Mouse (Mus musculus): Measurements from ENCODE around the gene Rwdd1. TPM values are rescaled to one million over a fixed set of nuclear protein-coding genes. Genes with fewer than 3 reads are reported as not detected.

Gene Rwdd1
- polyA plus RNA-seq, 2 experiments = 30.7 to 47.6 TPM

DNA sequence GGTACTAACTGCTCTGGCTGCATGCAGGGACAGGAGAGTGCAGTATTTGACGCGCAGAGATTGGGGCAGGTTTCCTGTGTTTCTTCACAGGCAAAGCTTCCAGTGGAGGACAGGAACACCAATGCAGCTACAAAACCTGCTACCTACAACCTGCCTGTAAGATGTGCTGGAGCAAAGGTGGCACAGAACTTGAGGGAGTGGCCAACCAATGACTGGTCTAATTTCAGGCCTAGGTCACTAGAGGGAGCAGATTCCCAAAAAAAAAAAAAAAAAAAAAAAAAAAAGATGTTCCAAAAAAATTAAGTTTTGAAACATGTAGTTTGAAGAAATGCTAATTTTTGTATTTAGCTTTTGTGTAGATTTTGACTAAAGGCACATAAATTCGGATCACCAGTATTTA is 66.9 kb downstream of the Rwdd1 start:
- DNase-seq (ENCODE audit: low read depth in 3 of 3, low spot score in 3 of 3) = no peak
- Histone ChIP-seq H3K4me2 (ENCODE audit: low read depth) (no peak overlapping the region), H3K9me3 (ENCODE audit: control insufficient read depth, low read length) (no peaks in the 10 kb centered on the region), H3K36me3 (replicated peaks; ENCODE audit: control insufficient read depth, insufficient read depth, low read depth) (peaks cover 8% of the 10 kb centered on the region; the same call in 1 of the 2 replicates), H3K27me3 (ENCODE audit: control insufficient read depth, insufficient read depth, low read length) (no peaks in the 10 kb centered on the region), H3K4me3 (ENCODE audit: insufficient read depth in 1 of 2, low read depth in 2 of 2, low read length in 2 of 2) (no peak overlapping the region), H3K27ac (no peak overlapping the region), H3K9ac (replicated peaks) (no peak overlapping the region), H3K4me1 (replicated peaks; ENCODE audit: control insufficient read depth in 2 of 2, insufficient read depth in 2 of 2, low read length in 1 of 2) (peaks cover 0 to 5% of the 10 kb centered on the region in 2 experiments; a peak in 3 of 4 replicates)
- ATAC-seq (ENCODE audit: insufficient read depth) = no peak
- TF ChIP-seq CTCF (IDR thresholded peaks at IDR 0.05; ENCODE audit: low read depth) (no peak), EP300 (IDR thresholded peaks at IDR 0.05; ENCODE audit: low read depth) (no peak)
- WGBS (ENCODE audit: insufficient replicate concordance) = 68% methylated on average over 3 of the region's 3 CpGs

GRCm38 (mm10) chr10:33950803-33951583 is 68.4 kb downstream of the Rwdd1 start, which contains the start of gene Zup1:
TSS of gene Zup1 (minus strand) at chr10:33951269.
- Histone ChIP-seq H3K27me3 (ENCODE audit: control insufficient read depth, insufficient read depth, low read length) (no peaks in the 10 kb centered on the region), H3K27ac (peak within 1 kb of the TSS; percentile 80), H3K9ac (replicated peaks) (peak within 1 kb of the TSS; percentile 97), H3K9me3 (ENCODE audit: control insufficient read depth, low read length) (no peaks in the 10 kb centered on the region), H3K4me2 (ENCODE audit: low read depth) (peak within 1 kb of the TSS; percentile 75), H3K36me3 (replicated peaks; ENCODE audit: control insufficient read depth, insufficient read depth, low read depth) (peaks cover 8% of the 10 kb centered on the region; the same call in 1 of the 2 replicates), H3K4me1 (replicated peaks; ENCODE audit: control insufficient read depth in 2 of 2, insufficient read depth in 2 of 2, low read length in 1 of 2) (peaks cover 0 to 5% of the 10 kb centered on the region in 2 experiments; a peak in 3 of 4 replicates), H3K4me3 (ENCODE audit: insufficient read depth in 1 of 2, low read depth in 2 of 2, low read length in 2 of 2) (peak within 1 kb of the TSS; percentile 96 to 99)
- peak; percentile 94 for ATAC-seq (ENCODE audit: insufficient read depth)
- WGBS (ENCODE audit: insufficient replicate concordance) = 2% methylated on average over 42 of the region's 42 CpGs
- TF ChIP-seq EP300 (IDR thresholded peaks at IDR 0.05; ENCODE audit: low read depth) (no peak), CTCF (IDR thresholded peaks at IDR 0.05; ENCODE audit: low read depth) (no peak)
- DNase-seq (ENCODE audit: low read depth in 3 of 3, low spot score in 3 of 3) = peak; percentile 77 to 80 (median 78)

Other genes with a start within 250 kb of the Rwdd1 start
- not detected in 2 replicates for gene Sult3a2, start 232.9 kb downstream of the Rwdd1 start, polyA plus RNA-seq (2012; rRNA removed)
- not detected in 2 replicates for gene Sult3a2, start 232.9 kb downstream of the Rwdd1 start, polyA plus RNA-seq (2014; fragmentation: Nextera tagmentation; extraction: Ambion mirVana)
- 0.03 TPM in 1 of 2 replicates, not detected in the other for gene Sult3a1, start 161.9 kb downstream of the Rwdd1 start, polyA plus RNA-seq (2012; rRNA removed)
- not detected in 2 replicates for gene Sult3a1, start 161.9 kb downstream of the Rwdd1 start, polyA plus RNA-seq (2014; fragmentation: Nextera tagmentation; extraction: Ambion mirVana)
- gene Rsph4a, start 114.5 kb downstream of the Rwdd1 start, polyA plus RNA-seq (2012; rRNA removed) = not detected in 2 replicates
- not detected in 2 replicates for gene Rsph4a, start 114.5 kb downstream of the Rwdd1 start, polyA plus RNA-seq (2014; fragmentation: Nextera tagmentation; extraction: Ambion mirVana)
- 3.0 and 3.9 TPM in 2 replicates for gene Zup1, start 68.4 kb downstream of the Rwdd1 start, polyA plus RNA-seq (2012; rRNA removed)
- 6.8 and 7.3 TPM in 2 replicates for gene Zup1, start 68.4 kb downstream of the Rwdd1 start, polyA plus RNA-seq (2014; fragmentation: Nextera tagmentation; extraction: Ambion mirVana)
- gene Trappc3l, start 18.0 kb upstream of the Rwdd1 start, polyA plus RNA-seq (2012; rRNA removed) = not detected in 2 replicates
- not detected in 2 replicates for gene Trappc3l, start 18.0 kb upstream of the Rwdd1 start, polyA plus RNA-seq (2014; fragmentation: Nextera tagmentation; extraction: Ambion mirVana)
- not detected in 2 replicates for gene Calhm4, start 24.7 kb upstream of the Rwdd1 start, polyA plus RNA-seq (2012; rRNA removed)
- gene Calhm4, start 24.7 kb upstream of the Rwdd1 start, polyA plus RNA-seq (2014; fragmentation: Nextera tagmentation; extraction: Ambion mirVana) = not detected in 2 replicates
- gene Calhm5, start 76.9 kb upstream of the Rwdd1 start, polyA plus RNA-seq (2012; rRNA removed) = 0.01 and 0.02 TPM in 2 replicates
- gene Calhm5, start 76.9 kb upstream of the Rwdd1 start, polyA plus RNA-seq (2014; fragmentation: Nextera tagmentation; extraction: Ambion mirVana) = 0.01 TPM in 1 of 2 replicates, not detected in the other
- gene Calhm6, start 108.4 kb upstream of the Rwdd1 start, polyA plus RNA-seq (2012; rRNA removed) = 0.81 and 1.1 TPM in 2 replicates
- gene Calhm6, start 108.4 kb upstream of the Rwdd1 start, polyA plus RNA-seq (2014; fragmentation: Nextera tagmentation; extraction: Ambion mirVana) = 1.2 and 1.3 TPM in 2 replicates
- gene Dse, start 188.1 kb upstream of the Rwdd1 start, polyA plus RNA-seq (2012; rRNA removed) = 2.7 and 2.8 TPM in 2 replicates
- gene Dse, start 188.1 kb upstream of the Rwdd1 start, polyA plus RNA-seq (2014; fragmentation: Nextera tagmentation; extraction: Ambion mirVana) = 5.7 and 6.1 TPM in 2 replicates

All from liver, embryonic 14.5 days (tissue).